31 mouse cellular contexts compared by ENCODE assay signal in genomic region chr5:36875956-36876355, GRCm38 (mm10). TPM values are rescaled to one million over a fixed set of nuclear protein-coding genes. Genes with fewer than 3 reads are reported as not detected.
A peak's percentile ranks its signal among the peaks of the same experiment; 100 is the strongest.
DNase-seq lines count a peak whose midpoint lies in the region; ATAC-seq lines count a peak whose summit lies in the region.
"Had no signal": no experiment of that assay in that cellular context is flagged by ENCODE, and none has a peak within 500 bp of the region (broad histone marks: within the 10 kb centered on the region; RNA-seq: fewer than 3 reads in every experiment).

No protein-coding gene starts in this region.

- H3K9ac ChIP-seq in midbrain, embryonic 11.5 days (ENCODE audit: low read length), result no peak overlapping the region
- H3K9ac ChIP-seq: embryonic facial prominence, embryonic 15.5 days; forebrain, embryonic 12.5 days; heart, embryonic 13.5 days; hindbrain, embryonic 15.5 days; kidney, embryonic 15.5 days; limb, embryonic 13.5 days; lung, embryonic 15.5 days; neural tube, embryonic 13.5 days had no signal

- no peak for ATAC-seq in midbrain, embryonic 11.5 days (ENCODE audit: low FRiP score)

- H3K4me2 ChIP-seq in midbrain, embryonic 11.5 days, result no peak overlapping the region
- H3K4me2 ChIP-seq: embryonic facial prominence, embryonic 15.5 days; forebrain, embryonic 12.5 days; heart, embryonic 13.5 days; hindbrain, embryonic 15.5 days; kidney, embryonic 15.5 days; limb, embryonic 13.5 days; liver, embryonic 11.5 days; lung, embryonic 15.5 days; neural tube, embryonic 13.5 days had no signal

- H3K4me3 ChIP-seq in midbrain, embryonic 11.5 days (ENCODE audit: low read depth, low read length), result no peak overlapping the region
- H3K4me3 ChIP-seq: embryonic facial prominence, embryonic 10.5 days; embryonic facial prominence, embryonic 15.5 days; forebrain, embryonic 12.5 days; heart, embryonic 13.5 days; hindbrain, embryonic 15.5 days; kidney, embryonic 15.5 days; limb, embryonic 13.5 days; lung, embryonic 15.5 days; midbrain, embryonic 10.5 days; neural tube, embryonic 13.5 days had no signal

- peaks cover 9% of the 10 kb centered on the region for H3K27me3 ChIP-seq in midbrain, embryonic 11.5 days (ENCODE audit: control insufficient read depth, insufficient read depth, low read length)

- intact Hi-C loops in left cerebral cortex, postnatal 14 days (cut with DNase I), result no loop called here

- 82% methylated on average over 4 of the region's 4 CpGs for WGBS in midbrain, embryonic 11.5 days

- peak; percentile 35 for DNase-seq in cerebellum, adult 11 months
- no peak for DNase-seq in cerebellum, postnatal 4 days (ENCODE audit: low spot score in 2 of 2)
- DNase-seq in MN1 (ENCODE audit: low spot score), result peak; percentile 63
- peak; percentile 62 for DNase-seq in cerebellum, adult 9-10 months
- DNase-seq in cerebellum, postnatal 36 days, result peak; percentile 17 to 35
- DNase-seq in left cerebral cortex, postnatal 14 days (ENCODE audit: low spot score in 2 of 2), result no peak
- DNase-seq in midbrain, embryonic 11.5 days (ENCODE audit: low spot score, missing footprints), result no peak
- DNase-seq: adrenal gland, adult 8-10 months; gastrocnemius, postnatal 10 days; heart, postnatal 10 days; kidney, adult 18-20 months; kidney, postnatal 25 days; layer of hippocampus, postnatal 36 days; right cerebral cortex, postnatal 4 days; thymus, adult 18-20 months; thymus, postnatal 36 days had no signal

- no peaks in the 10 kb centered on the region for H3K36me3 ChIP-seq in midbrain, embryonic 11.5 days (ENCODE audit: control insufficient read depth, insufficient read depth, low read length)
- H3K36me3 ChIP-seq: embryonic facial prominence, embryonic 10.5 days; embryonic facial prominence, embryonic 15.5 days; forebrain, embryonic 12.5 days; heart, embryonic 13.5 days; hindbrain, embryonic 15.5 days; kidney, embryonic 15.5 days; limb, embryonic 13.5 days; lung, embryonic 15.5 days; midbrain, embryonic 10.5 days; neural tube, embryonic 13.5 days had no signal

- no peak overlapping the region for H3K27ac ChIP-seq in midbrain, embryonic 11.5 days (ENCODE audit: low read depth, low read length)
- H3K27ac ChIP-seq: embryonic facial prominence, embryonic 10.5 days; embryonic facial prominence, embryonic 15.5 days; forebrain, embryonic 12.5 days; heart, embryonic 13.5 days; hindbrain, embryonic 15.5 days; kidney, embryonic 15.5 days; limb, embryonic 13.5 days; lung, embryonic 15.5 days; midbrain, embryonic 10.5 days; neural tube, embryonic 13.5 days; stomach, postnatal 0 days had no signal

- no peaks in the 10 kb centered on the region for H3K9me3 ChIP-seq in midbrain, embryonic 11.5 days (ENCODE audit: control insufficient read depth, low read length)
- H3K9me3 ChIP-seq: embryonic facial prominence, embryonic 15.5 days; forebrain, embryonic 12.5 days; heart, embryonic 13.5 days; hindbrain, embryonic 15.5 days; kidney, embryonic 15.5 days; lung, embryonic 15.5 days; midbrain, embryonic 10.5 days; neural tube, embryonic 13.5 days had no signal

- H3K4me1 ChIP-seq in midbrain, embryonic 11.5 days (ENCODE audit: control insufficient read depth, insufficient read depth, low read length), result no peaks in the 10 kb centered on the region
- H3K4me1 ChIP-seq: embryonic facial prominence, embryonic 15.5 days; heart, embryonic 13.5 days; kidney, embryonic 15.5 days; limb, embryonic 13.5 days; lung, embryonic 15.5 days had no signal

RNA-seq across cellular contexts. Expression of gene Ppp2r2c, which starts 7.6 kb away (rescaled TPM):
- total RNA-seq in left cerebral cortex, postnatal 14 days (2021), result 100 to 1,000 TPM; 455 to 479 TPM
- 1.2 TPM in 2 replicates for polyA plus RNA-seq in midbrain, embryonic 11.5 days (2014; fragmentation: Nextera tagmentation; extraction: Ambion mirVana)
- total RNA-seq: hematopoietic stem cell, adult 5-6 weeks; megakaryocyte progenitor cell, adult 5-6 weeks had no signal
- polyA plus RNA-seq: C2C12 had no signal

RNA-seq across cellular contexts. Expression of gene Man2b2, which starts 45.5 kb away (rescaled TPM):
- 10 to 100 TPM; 22.7 to 22.8 TPM for total RNA-seq in left cerebral cortex, postnatal 14 days (2021)
- polyA plus RNA-seq in midbrain, embryonic 11.5 days (2014; fragmentation: Nextera tagmentation; extraction: Ambion mirVana), result 11.9 and 12.4 TPM in 2 replicates

Comparison
In these comparisons a context has a peak if more than half of its experiments do, and no peak if none do; other contexts are left out.
1. DNase-seq: peak in cerebellum, adult 11 months (single experiment), MN1 (single experiment), cerebellum, adult 9-10 months (single experiment) and cerebellum, postnatal 36 days (2 of 2); none in cerebellum, postnatal 4 days (0 of 2), left cerebral cortex, postnatal 14 days (0 of 2) and midbrain, embryonic 11.5 days (single experiment).